Mouse (Mus musculus) limb, embryonic 10.5 days (tissue): ENCODE measurements around the gene Atf7ip. TPM values are rescaled to one million over a fixed set of nuclear protein-coding genes. Genes with fewer than 3 reads are reported as not detected.
A peak's percentile ranks its signal among the peaks of the same experiment; 100 is the strongest.

Experiments
- DNase-seq: peaks from one replicate; pipeline ENCODE4 v3.0.0-alpha.2; 2017; ENCODE audit warnings: low spot score
- H3K27ac ChIP-seq: fragments of 300-500 bp; sonication (generic); 2 replicates; pipeline ENCODE4 v1.5.1; 2016; ENCODE audit warnings: mild to moderate bottlenecking
- H3K27me3 ChIP-seq: fragments of 300-500 bp; sonication (generic); 2 replicates; pipeline ENCODE4 v1.6.1; 2016; ENCODE audit warnings: low read depth, mild to moderate bottlenecking; ENCODE audit not compliant: poor library complexity, severe bottlenecking
- H3K36me3 ChIP-seq: fragments of 300-500 bp; sonication (generic); 2 replicates; pipeline ENCODE4 v1.6.1; 2016; ENCODE audit warnings: mild to moderate bottlenecking, moderate library complexity
- H3K4me1 ChIP-seq: fragments of 300-500 bp; sonication (generic); 2 replicates; pipeline ENCODE4 v1.6.1; 2016
- H3K4me3 ChIP-seq: fragments of 300-500 bp; sonication (generic); 2 replicates; pipeline ENCODE4 v1.5.1; 2016; ENCODE audit warnings: mild to moderate bottlenecking, moderate library complexity
- H3K9me3 ChIP-seq: fragments of 300-500 bp; sonication (generic); replicated peaks from 2 replicates; pipeline ENCODE4 v1.6.1; 2016; ENCODE audit warnings: mild to moderate bottlenecking
- WGBS: fragments of 180-500 bp; shearing (Covaris S2); methylation state at CpG from one replicate; pipeline ENCODE4 v1.1.7; 2016; 5-methylcytosine and 5-hydroxymethylcytosine counted together
- polyA plus RNA-seq: library from polyadenylated mRNA; unstranded; fragments of >200 nt; fragmentation: Nextera tagmentation; extraction: Ambion mirVana; gene quantifications from 2 replicates; pipeline ENCODE4 v1.2.1, GENCODE M21; 2016

Gene Atf7ip
- polyA plus RNA-seq, 1 experiment from 2014 or later = 49.9 TPM

- Histone ChIP-seq H3K4me1 (peaks cover 6% of the 10 kb centered on the region), H3K9me3 (no peaks in the 10 kb centered on the region), H3K27me3 (no peaks in the 10 kb centered on the region), H3K4me3 (no peak overlapping the region), H3K36me3 (peaks cover 3% of the 10 kb centered on the region), H3K27ac (peak overlapping the region; percentile 1; the same call in 1 of the 2 replicates)
- WGBS = 95% methylated on average over 7 of the region's 7 CpGs
- DNase-seq = no peak
Measured at GRCm38 (mm10) chr6:136551550-136552109, 45.7 kb downstream of the Atf7ip start.

GRCm38 (mm10) chr6:136553156-136553555 lies 47.2 kb downstream of the Atf7ip start:
- Histone ChIP-seq H3K4me3 (no peak overlapping the region), H3K4me1 (peaks cover 3% of the 10 kb centered on the region), H3K9me3 (no peaks in the 10 kb centered on the region), H3K27me3 (no peaks in the 10 kb centered on the region), H3K27ac (peak overlapping the region; percentile 77), H3K36me3 (peaks cover 12% of the 10 kb centered on the region)
- DNase-seq = no peak
- WGBS = 75% methylated on average over 5 of the region's 5 CpGs

GRCm38 (mm10) chr6:136553767-136554569 lies 48.0 kb downstream of the Atf7ip start:
- no peak overlapping the region for H3K4me3 ChIP-seq

GRCm38 (mm10) chr6:136554774-136555522 lies 49.0 kb downstream of the Atf7ip start:
- Histone ChIP-seq H3K9me3 (no peaks in the 10 kb centered on the region), H3K27me3 (no peaks in the 10 kb centered on the region), H3K4me1 (peaks cover 3% of the 10 kb centered on the region), H3K27ac (peak overlapping the region; percentile 78), H3K36me3 (peaks cover 19% of the 10 kb centered on the region), H3K4me3 (no peak overlapping the region)
- no peak for DNase-seq
- 82% methylated on average over 7 of the region's 7 CpGs for WGBS

More at GRCm38 (mm10) chr6:136553767-136554569, 48.0 kb downstream of the Atf7ip start:
- Histone ChIP-seq H3K27ac (peak overlapping the region; percentile 77), H3K27me3 (no peaks in the 10 kb centered on the region), H3K9me3 (no peaks in the 10 kb centered on the region), H3K4me1 (peaks cover 3% of the 10 kb centered on the region), H3K36me3 (peaks cover 12% of the 10 kb centered on the region)
- 44% methylated on average over 11 of the region's 11 CpGs for WGBS
- DNase-seq = no peak

- H3K4me1 ChIP-seq = peaks cover 3% of the 10 kb centered on the region
- H3K27me3 ChIP-seq = no peaks in the 10 kb centered on the region
- no peak overlapping the region for H3K4me3 ChIP-seq
- peaks cover 24% of the 10 kb centered on the region for H3K36me3 ChIP-seq
- H3K27ac ChIP-seq = peak overlapping the region; percentile 78
- no peaks in the 10 kb centered on the region for H3K9me3 ChIP-seq
- WGBS = 71% methylated on average over 5 of the region's 5 CpGs
- DNase-seq = peak; percentile 75
Measured at GRCm38 (mm10) chr6:136555523-136555915, 49.6 kb downstream of the Atf7ip start.

GRCm38 (mm10) chr6:136558288-136559005 lies 52.5 kb downstream of the Atf7ip start:
- peaks cover 3% of the 10 kb centered on the region; the same call in 1 of the 2 replicates for H3K4me1 ChIP-seq
- 90% methylated on average over 8 of the region's 8 CpGs for WGBS
- H3K9me3 ChIP-seq = no peaks in the 10 kb centered on the region
- no peaks in the 10 kb centered on the region for H3K27me3 ChIP-seq
- peaks cover 54% of the 10 kb centered on the region for H3K36me3 ChIP-seq
- no peak for DNase-seq
- H3K27ac ChIP-seq = no peak overlapping the region
- no peak overlapping the region for H3K4me3 ChIP-seq

GRCm38 (mm10) chr6:136566002-136566401 lies 60.0 kb downstream of the Atf7ip start:
- Histone ChIP-seq H3K4me3 (no peak overlapping the region), H3K27me3 (no peaks in the 10 kb centered on the region), H3K9me3 (no peaks in the 10 kb centered on the region), H3K4me1 (no peaks in the 10 kb centered on the region), H3K36me3 (peaks cover 95% of the 10 kb centered on the region), H3K27ac (no peak overlapping the region)
- WGBS = 92% methylated on average over 5 of the region's 5 CpGs
- DNase-seq = no peak

GRCm38 (mm10) chr6:136590739-136591138 lies 84.8 kb downstream of the Atf7ip start:
- Histone ChIP-seq H3K4me1 (no peaks in the 10 kb centered on the region), H3K4me3 (no peak overlapping the region), H3K27ac (no peak overlapping the region), H3K36me3 (peaks cover 90% of the 10 kb centered on the region), H3K27me3 (no peaks in the 10 kb centered on the region), H3K9me3 (no peaks in the 10 kb centered on the region)
- WGBS = 95% methylated on average over 4 of the region's 4 CpGs
- no peak for DNase-seq

GRCm38 (mm10) chr6:136594541-136594940 lies 88.6 kb downstream of the Atf7ip start:
- DNase-seq = no peak
- Histone ChIP-seq H3K27me3 (no peaks in the 10 kb centered on the region), H3K4me1 (no peaks in the 10 kb centered on the region), H3K9me3 (no peaks in the 10 kb centered on the region), H3K27ac (no peak overlapping the region), H3K4me3 (no peak overlapping the region), H3K36me3 (peaks cover 96% of the 10 kb centered on the region)
- 94% methylated on average over 4 of the region's 4 CpGs for WGBS

GRCm38 (mm10) chr6:136602601-136603000 lies 96.6 kb downstream of the Atf7ip start:
- no peak for DNase-seq
- H3K4me1 ChIP-seq = no peaks in the 10 kb centered on the region
- peaks cover 100% of the 10 kb centered on the region for H3K36me3 ChIP-seq

GRCm38 (mm10) chr6:136611351-136612215 lies 105.6 kb downstream of the Atf7ip start:
- WGBS = 97% methylated on average over 17 of the region's 17 CpGs
- H3K4me1 ChIP-seq = no peaks in the 10 kb centered on the region
- H3K27me3 ChIP-seq = no peaks in the 10 kb centered on the region
- no peak overlapping the region for H3K27ac ChIP-seq
- H3K36me3 ChIP-seq = peaks cover 50% of the 10 kb centered on the region
- no peaks in the 10 kb centered on the region for H3K9me3 ChIP-seq
- H3K4me3 ChIP-seq = no peak overlapping the region
- DNase-seq = no peak

More at GRCm38 (mm10) chr6:136602601-136603000, 96.6 kb downstream of the Atf7ip start:
- Histone ChIP-seq H3K4me3 (no peak overlapping the region), H3K27ac (no peak overlapping the region), H3K27me3 (no peaks in the 10 kb centered on the region), H3K9me3 (no peaks in the 10 kb centered on the region)
- WGBS = 91% methylated on average over 7 of the region's 7 CpGs

- Histone ChIP-seq H3K4me1 (no peaks in the 10 kb centered on the region), H3K27ac (no peak overlapping the region), H3K27me3 (no peaks in the 10 kb centered on the region), H3K4me3 (no peak overlapping the region), H3K9me3 (no peaks in the 10 kb centered on the region), H3K36me3 (peaks cover 43% of the 10 kb centered on the region)
- WGBS = 98% methylated on average over 3 of the region's 3 CpGs
- no peak for DNase-seq
Measured at GRCm38 (mm10) chr6:136612312-136612711, 106.3 kb downstream of the Atf7ip start.
